Mouse (Mus musculus) spleen, adult 2 months (tissue): ENCODE measurements around the gene Cbx1.

Experiments used
- CTCF ChIP-seq: fragments of 200-500 bp; IDR thresholded peaks from 2 replicates; pipeline ENCODE4 v1.5.1; 2011; ENCODE audit warnings: mild to moderate bottlenecking, inconsistent platforms; ENCODE audit not compliant: insufficient read depth, insufficient read length, insufficient replicate concordance; ENCODE audit errors: extremely low read depth
- POLR2A ChIP-seq: fragments of 200-500 bp; IDR thresholded peaks from 2 replicates; pipeline ENCODE4 v1.6.1; 2011; ENCODE audit warnings: low read depth, low read length, inconsistent platforms

GRCm38 (mm10) chr11:96761984-96762383, 26.9 kb upstream of the Cbx1 start:
- TF ChIP-seq POLR2A, result no peak
- no peak for TF ChIP-seq CTCF
